Mouse (Mus musculus): ENCODE data around the gene Fndc10. TPM values are rescaled to one million over a fixed set of nuclear protein-coding genes. Genes with fewer than 3 reads are reported as not detected.

Fndc10 gene
- 18.7 TPM for polyA plus RNA-seq (2014; fragmentation: Illumina TruSeq; extraction: RNeasy Lipid Tissue Mini Kit (QIAGEN cat#74804); ENCODE audit: low read depth, low replicate concordance)

DNA sequence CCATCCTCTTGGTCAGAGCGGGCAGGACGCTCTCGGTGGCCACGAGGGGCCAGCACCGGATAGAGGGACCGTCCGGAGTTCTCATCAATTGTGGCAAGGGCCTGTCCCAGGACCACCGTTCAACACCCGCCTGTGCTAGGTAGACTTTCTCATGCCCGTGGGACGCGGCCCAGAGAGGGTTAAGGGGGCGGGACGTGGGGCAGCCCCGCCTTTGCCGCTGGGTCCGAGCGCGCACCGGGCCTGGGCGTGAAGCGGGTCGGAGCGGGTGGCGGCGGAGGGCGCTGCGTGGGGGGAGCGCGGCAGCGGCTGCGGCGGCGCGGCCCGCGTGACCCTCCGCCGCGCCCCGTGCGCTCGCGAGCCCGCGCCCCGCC lies at the start of gene Fndc10:
Fndc10 (plus strand) TSS at position 232 of the 371 bp plus-strand sequence.

GRCm38 (mm10) chr4:155645308-155645707 lies 48.8 kb upstream of the Fndc10 start, which contains the start of gene Gm10563:
Gene Gm10563, minus strand, starts transcription at chr4:155645408.

DNA sequence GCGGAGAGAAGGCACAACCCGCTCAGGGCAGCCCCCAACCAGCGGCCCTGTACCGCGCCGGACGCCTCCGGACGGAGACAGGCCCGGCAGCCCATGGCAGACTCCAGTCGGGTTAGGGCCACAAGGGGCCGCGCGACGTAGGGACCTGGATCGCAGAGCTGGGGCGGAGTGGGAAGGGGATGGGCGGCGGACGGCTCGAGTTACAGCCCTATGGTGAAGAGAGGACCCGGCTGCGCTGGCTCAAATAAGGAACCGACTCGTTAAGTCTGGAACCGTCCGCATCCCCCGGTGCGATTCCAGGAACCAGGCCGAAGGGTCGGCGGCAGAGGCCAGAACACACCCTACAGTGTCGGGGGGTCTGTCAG lies 41.1 kb upstream of the Fndc10 start, which contains the start of gene Mmp23:
Mmp23 (minus strand) TSS at position 299 of the 365 bp plus-strand sequence.

GRCm38 (mm10) chr4:155668689-155669597 lies 25.2 kb upstream of the Fndc10 start, which contains the start of gene Mib2:
Gene Mib2, minus strand, starts transcription at chr4:155669198.

DNA sequence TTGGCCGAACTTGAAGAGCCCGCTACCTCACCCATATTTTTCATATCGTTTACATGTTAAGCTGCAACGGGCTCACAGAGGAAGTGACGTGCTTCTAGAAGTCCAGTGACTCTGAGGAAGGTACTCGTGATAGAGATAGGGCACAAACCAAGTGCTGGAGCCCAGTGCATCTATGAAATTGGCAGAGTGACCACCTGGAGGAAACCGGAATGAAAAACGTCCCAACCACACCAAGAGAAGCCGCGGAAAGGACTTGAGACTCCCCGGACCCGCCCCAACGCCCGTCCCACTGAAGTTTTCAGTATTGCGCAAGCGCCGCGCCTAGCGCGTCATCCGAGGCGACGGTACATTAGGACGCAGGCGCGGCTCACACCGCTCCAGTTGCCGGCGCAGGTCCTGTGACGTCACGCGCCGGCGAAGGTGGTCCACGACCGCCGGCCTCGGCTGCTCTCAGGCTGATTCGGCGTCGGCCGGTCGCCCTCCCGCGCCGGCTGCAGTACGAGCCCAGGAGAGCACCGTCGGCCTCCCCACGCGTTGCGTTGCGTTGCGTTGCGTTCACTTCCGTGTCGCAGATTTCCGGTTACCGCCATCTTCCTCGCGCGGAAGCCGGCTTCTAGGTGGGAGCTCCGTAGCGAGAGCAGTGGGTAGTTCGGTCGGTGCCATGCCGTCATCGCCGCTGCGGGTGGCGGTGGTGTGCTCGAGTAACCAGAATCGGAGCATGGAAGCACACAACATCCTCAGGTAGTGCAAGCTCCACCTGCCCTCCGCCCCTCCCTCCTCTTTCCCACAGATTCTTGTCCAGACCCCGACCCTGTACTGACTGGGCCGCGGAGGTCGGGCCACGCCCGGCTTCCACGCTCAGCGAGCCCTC lies 10.8 kb downstream of the Fndc10 start, which contains the start of gene Ssu72:
Ssu72 (plus strand) TSS at position 80 of the 871 bp plus-strand sequence.

DNA sequence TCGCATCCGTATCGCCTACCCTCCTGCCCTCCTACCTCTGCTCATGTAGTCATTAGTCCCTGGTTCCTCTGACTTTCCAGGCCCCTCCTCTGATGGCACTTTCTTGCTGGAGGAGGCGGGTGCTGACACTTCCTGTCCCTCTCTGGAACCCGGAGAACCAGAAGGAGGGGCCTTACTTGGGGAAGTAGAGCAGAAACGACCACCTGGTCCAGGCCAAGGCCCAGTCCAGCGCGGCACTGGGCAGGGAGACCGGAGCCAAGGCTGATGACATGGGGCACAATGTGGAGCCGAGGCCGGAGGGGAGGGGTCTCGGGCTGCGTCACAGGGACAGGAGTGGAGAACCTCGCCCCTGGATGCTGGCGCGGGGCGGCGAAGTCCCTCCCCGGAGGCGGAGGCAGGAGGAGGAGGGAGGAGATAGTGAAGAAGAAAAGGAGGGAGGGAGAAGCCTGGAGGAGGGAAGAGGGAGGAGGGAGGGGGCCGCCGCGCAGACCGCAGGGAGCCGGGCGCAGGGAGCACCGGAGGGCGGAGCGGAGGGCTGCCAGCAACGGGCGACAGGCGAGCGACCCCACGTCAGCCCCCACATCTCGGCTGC lies 40.3 kb downstream of the Fndc10 start, which contains the start of gene Tmem240:
Tmem240 (plus strand) TSS at position 451 of the 592 bp plus-strand sequence.

Other genes starting within 250 kb of the Fndc10 start
- gene Tmem52, start 225.2 kb upstream of the Fndc10 start, polyA plus RNA-seq (2014; fragmentation: Illumina TruSeq; extraction: RNeasy Lipid Tissue Mini Kit (QIAGEN cat#74804); ENCODE audit: low read depth, low replicate concordance), result 5.8 TPM
- gene Gnb1, start 203.0 kb upstream of the Fndc10 start, polyA plus RNA-seq (2014; fragmentation: Illumina TruSeq; extraction: RNeasy Lipid Tissue Mini Kit (QIAGEN cat#74804); ENCODE audit: low read depth, low replicate concordance), result 273 TPM
- 135 TPM for gene Nadk, start 132.0 kb upstream of the Fndc10 start, polyA plus RNA-seq (2014; fragmentation: Illumina TruSeq; extraction: RNeasy Lipid Tissue Mini Kit (QIAGEN cat#74804); ENCODE audit: low read depth, low replicate concordance)
- gene Slc35e2, start 92.9 kb upstream of the Fndc10 start, polyA plus RNA-seq (2014; fragmentation: Illumina TruSeq; extraction: RNeasy Lipid Tissue Mini Kit (QIAGEN cat#74804); ENCODE audit: low read depth, low replicate concordance), result 26.1 TPM
- gene Cdk11b, start 69.5 kb upstream of the Fndc10 start, polyA plus RNA-seq (2014; fragmentation: Illumina TruSeq; extraction: RNeasy Lipid Tissue Mini Kit (QIAGEN cat#74804); ENCODE audit: low read depth, low replicate concordance), result 63.7 TPM
- gene Gm10563, start 48.9 kb upstream of the Fndc10 start, polyA plus RNA-seq (2014; fragmentation: Illumina TruSeq; extraction: RNeasy Lipid Tissue Mini Kit (QIAGEN cat#74804); ENCODE audit: low read depth, low replicate concordance), result not detected
- 32.0 TPM for gene Mmp23, start 41.0 kb upstream of the Fndc10 start, polyA plus RNA-seq (2014; fragmentation: Illumina TruSeq; extraction: RNeasy Lipid Tissue Mini Kit (QIAGEN cat#74804); ENCODE audit: low read depth, low replicate concordance)
- gene Mib2, start 25.1 kb upstream of the Fndc10 start, polyA plus RNA-seq (2014; fragmentation: Illumina TruSeq; extraction: RNeasy Lipid Tissue Mini Kit (QIAGEN cat#74804); ENCODE audit: low read depth, low replicate concordance), result 31.0 TPM
- gene Ssu72, start 10.5 kb downstream of the Fndc10 start, polyA plus RNA-seq (2014; fragmentation: Illumina TruSeq; extraction: RNeasy Lipid Tissue Mini Kit (QIAGEN cat#74804); ENCODE audit: low read depth, low replicate concordance), result 69.1 TPM
- 0.89 TPM for gene Tmem240, start 40.5 kb downstream of the Fndc10 start, polyA plus RNA-seq (2014; fragmentation: Illumina TruSeq; extraction: RNeasy Lipid Tissue Mini Kit (QIAGEN cat#74804); ENCODE audit: low read depth, low replicate concordance)
- gene Atad3a, start 66.8 kb downstream of the Fndc10 start, polyA plus RNA-seq (2014; fragmentation: Illumina TruSeq; extraction: RNeasy Lipid Tissue Mini Kit (QIAGEN cat#74804); ENCODE audit: low read depth, low replicate concordance), result 33.3 TPM
- gene Vwa1, start 80.4 kb downstream of the Fndc10 start, polyA plus RNA-seq (2014; fragmentation: Illumina TruSeq; extraction: RNeasy Lipid Tissue Mini Kit (QIAGEN cat#74804); ENCODE audit: low read depth, low replicate concordance), result 15.1 TPM
- 5.9 TPM for gene Tmem88b, start 91.5 kb downstream of the Fndc10 start, polyA plus RNA-seq (2014; fragmentation: Illumina TruSeq; extraction: RNeasy Lipid Tissue Mini Kit (QIAGEN cat#74804); ENCODE audit: low read depth, low replicate concordance)
- 2.4 TPM for gene Ankrd65, start 96.1 kb downstream of the Fndc10 start, polyA plus RNA-seq (2014; fragmentation: Illumina TruSeq; extraction: RNeasy Lipid Tissue Mini Kit (QIAGEN cat#74804); ENCODE audit: low read depth, low replicate concordance)
- gene Mrpl20, start 108.5 kb downstream of the Fndc10 start, polyA plus RNA-seq (2014; fragmentation: Illumina TruSeq; extraction: RNeasy Lipid Tissue Mini Kit (QIAGEN cat#74804); ENCODE audit: low read depth, low replicate concordance), result 111 TPM
- gene Ccnl2, start 118.1 kb downstream of the Fndc10 start, polyA plus RNA-seq (2014; fragmentation: Illumina TruSeq; extraction: RNeasy Lipid Tissue Mini Kit (QIAGEN cat#74804); ENCODE audit: low read depth, low replicate concordance), result 107 TPM
- gene Aurkaip1, start 136.9 kb downstream of the Fndc10 start, polyA plus RNA-seq (2014; fragmentation: Illumina TruSeq; extraction: RNeasy Lipid Tissue Mini Kit (QIAGEN cat#74804); ENCODE audit: low read depth, low replicate concordance), result 96.0 TPM
- gene Mxra8, start 145.3 kb downstream of the Fndc10 start, polyA plus RNA-seq (2014; fragmentation: Illumina TruSeq; extraction: RNeasy Lipid Tissue Mini Kit (QIAGEN cat#74804); ENCODE audit: low read depth, low replicate concordance), result 87.1 TPM
- 63.2 TPM for gene Dvl1, start 153.1 kb downstream of the Fndc10 start, polyA plus RNA-seq (2014; fragmentation: Illumina TruSeq; extraction: RNeasy Lipid Tissue Mini Kit (QIAGEN cat#74804); ENCODE audit: low read depth, low replicate concordance)
- 0.24 TPM for gene Tas1r3, start 169.0 kb downstream of the Fndc10 start, polyA plus RNA-seq (2014; fragmentation: Illumina TruSeq; extraction: RNeasy Lipid Tissue Mini Kit (QIAGEN cat#74804); ENCODE audit: low read depth, low replicate concordance)
- 15.3 TPM for gene Cptp, start 175.1 kb downstream of the Fndc10 start, polyA plus RNA-seq (2014; fragmentation: Illumina TruSeq; extraction: RNeasy Lipid Tissue Mini Kit (QIAGEN cat#74804); ENCODE audit: low read depth, low replicate concordance)
- 20.0 TPM for gene Ints11, start 175.2 kb downstream of the Fndc10 start, polyA plus RNA-seq (2014; fragmentation: Illumina TruSeq; extraction: RNeasy Lipid Tissue Mini Kit (QIAGEN cat#74804); ENCODE audit: low read depth, low replicate concordance)
- gene Pusl1, start 197.4 kb downstream of the Fndc10 start, polyA plus RNA-seq (2014; fragmentation: Illumina TruSeq; extraction: RNeasy Lipid Tissue Mini Kit (QIAGEN cat#74804); ENCODE audit: low read depth, low replicate concordance), result 20.0 TPM
- 9.8 TPM for gene Acap3, start 197.5 kb downstream of the Fndc10 start, polyA plus RNA-seq (2014; fragmentation: Illumina TruSeq; extraction: RNeasy Lipid Tissue Mini Kit (QIAGEN cat#74804); ENCODE audit: low read depth, low replicate concordance)
- gene Ube2j2, start 249.5 kb downstream of the Fndc10 start, polyA plus RNA-seq (2014; fragmentation: Illumina TruSeq; extraction: RNeasy Lipid Tissue Mini Kit (QIAGEN cat#74804); ENCODE audit: low read depth, low replicate concordance), result 49.1 TPM